Mouse (Mus musculus): ENCODE measurements around the gene Glrp1. TPM values are rescaled to one million over a fixed set of nuclear protein-coding genes. Genes with fewer than 3 reads are reported as not detected.

Gene Glrp1
- total and polyA plus RNA-seq, 2 experiments from 2014 or later: 0.10 TPM

DNA sequence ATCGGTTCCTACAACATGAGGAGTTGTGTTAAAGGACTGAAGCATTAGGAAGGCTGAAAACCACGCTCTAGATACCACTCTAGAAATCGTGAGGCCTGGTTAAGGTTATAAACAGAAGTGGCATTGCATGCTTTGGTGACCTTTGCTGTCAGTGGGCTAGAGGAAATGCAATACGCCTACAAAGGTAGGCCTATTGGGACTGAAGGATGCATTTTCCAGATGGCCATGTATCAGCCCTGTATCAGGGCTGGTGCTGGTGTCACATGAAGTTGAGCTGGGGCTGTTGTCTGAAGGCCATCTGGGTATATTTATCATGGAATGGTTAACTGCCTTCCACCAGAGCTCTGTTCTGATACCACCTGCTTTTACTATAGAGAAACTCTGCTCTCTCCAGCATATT is 23.5 kb downstream of the Glrp1 start:
- Histone ChIP-seq H3K9ac (no peak overlapping the region), H3K4me2 (ENCODE audit: low read depth) (no peak overlapping the region), H3K9me3 (ENCODE audit: low read length) (no peaks in the 10 kb centered on the region), H3K4me1 (ENCODE audit: insufficient read depth) (no peaks in the 10 kb centered on the region), H3K27ac (ENCODE audit: low read depth, low read length) (no peak overlapping the region), H3K27me3 (ENCODE audit: insufficient read depth, low read length) (no peaks in the 10 kb centered on the region), H3K4me3 (ENCODE audit: low read depth, low read length) (no peak overlapping the region), H3K36me3 (ENCODE audit: insufficient read depth) (no peaks in the 10 kb centered on the region)
- DNase-seq (no peak), ATAC-seq (no peak)
- TF ChIP-seq CTCF (IDR thresholded peaks at IDR 0.05; ENCODE audit: low read depth): no peak
- 85% methylated on average over 4 of the region's 4 CpGs for WGBS

DNA sequence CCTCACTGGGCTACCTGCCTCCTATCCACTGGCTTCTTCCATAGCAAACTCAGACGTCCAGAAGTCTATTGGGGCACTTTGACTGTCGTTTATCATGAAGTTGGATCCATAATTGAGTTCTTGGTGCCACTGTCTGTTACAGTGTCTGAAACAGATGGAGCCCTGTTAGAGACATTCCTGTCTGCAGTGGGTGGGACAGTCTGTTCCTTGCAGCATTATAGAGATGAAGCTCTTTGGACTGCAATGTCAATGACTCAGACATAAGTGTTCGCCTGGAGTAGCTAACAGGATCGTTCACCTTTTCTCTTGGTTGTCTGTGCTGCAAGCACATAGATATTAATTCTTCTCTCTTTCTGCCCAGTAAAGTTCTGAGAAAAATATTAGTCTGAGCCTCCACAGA is 25.8 kb downstream of the Glrp1 start:
- H3K9ac ChIP-seq: no peak overlapping the region
- H3K4me1 ChIP-seq (ENCODE audit: insufficient read depth): no peaks in the 10 kb centered on the region
- H3K4me3 ChIP-seq (ENCODE audit: low read depth, low read length): no peak overlapping the region
- TF ChIP-seq CTCF (IDR thresholded peaks at IDR 0.05; ENCODE audit: low read depth): no peak
- WGBS: 80% methylated on average over 4 of the region's 4 CpGs
- no peak overlapping the region for H3K27ac ChIP-seq (ENCODE audit: low read depth, low read length)
- DNase-seq: no peak
- no peaks in the 10 kb centered on the region for H3K9me3 ChIP-seq (ENCODE audit: low read length)
- ATAC-seq: no peak
- no peaks in the 10 kb centered on the region for H3K36me3 ChIP-seq (ENCODE audit: insufficient read depth)
- no peaks in the 10 kb centered on the region for H3K27me3 ChIP-seq (ENCODE audit: insufficient read depth, low read length)
- no peak overlapping the region for H3K4me2 ChIP-seq (ENCODE audit: low read depth)

DNA sequence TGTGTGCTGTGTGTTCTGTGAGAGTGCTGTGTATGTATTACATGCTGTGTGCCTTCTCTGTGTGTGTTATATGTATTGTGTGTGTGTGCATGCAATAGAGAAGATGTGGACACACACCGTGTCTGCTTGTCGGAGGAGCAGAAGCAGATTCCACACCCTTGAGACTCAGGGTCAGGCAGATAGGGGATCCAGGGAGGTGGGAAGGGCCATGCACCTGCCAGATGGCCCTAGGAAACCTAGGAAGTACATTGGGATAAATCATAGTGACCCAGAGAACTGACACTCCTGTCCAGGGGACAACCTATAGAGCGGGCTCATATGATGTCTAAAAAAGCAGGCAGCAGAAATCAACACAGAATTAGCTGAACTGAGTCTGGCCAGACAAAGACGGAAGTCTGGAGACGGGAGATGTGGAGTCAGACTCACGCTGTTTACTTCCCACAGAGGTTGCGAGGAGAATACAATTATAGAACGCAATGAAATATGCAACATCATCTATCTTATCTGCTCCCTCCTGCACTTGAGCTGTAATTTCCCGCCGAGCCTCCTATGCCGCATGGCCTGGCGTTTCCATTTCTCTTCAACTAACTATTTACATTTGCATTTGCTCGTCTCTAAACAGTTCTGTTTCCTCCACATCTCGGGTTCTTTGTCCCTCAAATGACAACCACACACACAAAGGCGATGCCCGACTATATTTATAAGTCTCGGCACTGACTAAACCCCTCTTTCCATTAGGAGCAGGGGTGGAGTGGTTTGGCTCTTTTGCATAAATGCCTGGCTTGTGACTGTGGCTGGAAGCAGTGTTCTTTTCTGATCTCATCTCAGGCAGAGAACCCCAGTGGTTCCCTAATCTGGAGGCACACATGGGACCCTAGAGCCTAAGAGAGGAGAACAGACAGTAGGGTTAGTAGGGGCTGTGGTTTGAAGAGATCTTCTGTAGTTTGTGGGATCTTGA is 27.4 kb downstream of the Glrp1 start:
- no peak overlapping the region for H3K27ac ChIP-seq (ENCODE audit: low read depth, low read length)
- H3K9me3 ChIP-seq (ENCODE audit: low read length): no peaks in the 10 kb centered on the region
- WGBS: 54% methylated on average over 17 of the region's 17 CpGs
- H3K4me3 ChIP-seq (ENCODE audit: low read depth, low read length): no peak overlapping the region
- H3K4me1 ChIP-seq (ENCODE audit: insufficient read depth): 0 out of 2 replicates have a peak, but pooled peaks cover 4% of the 10 kb centered on the region
- DNase-seq (no peak), ATAC-seq (peak; percentile 25; the same call in 1 of the 2 replicates)
- H3K36me3 ChIP-seq (ENCODE audit: insufficient read depth): no peaks in the 10 kb centered on the region
- no peak for TF ChIP-seq CTCF (IDR thresholded peaks at IDR 0.05; ENCODE audit: low read depth)
- H3K4me2 ChIP-seq (ENCODE audit: low read depth): no peak overlapping the region
- H3K27me3 ChIP-seq (ENCODE audit: insufficient read depth, low read length): no peaks in the 10 kb centered on the region
- no peak overlapping the region for H3K9ac ChIP-seq

DNA sequence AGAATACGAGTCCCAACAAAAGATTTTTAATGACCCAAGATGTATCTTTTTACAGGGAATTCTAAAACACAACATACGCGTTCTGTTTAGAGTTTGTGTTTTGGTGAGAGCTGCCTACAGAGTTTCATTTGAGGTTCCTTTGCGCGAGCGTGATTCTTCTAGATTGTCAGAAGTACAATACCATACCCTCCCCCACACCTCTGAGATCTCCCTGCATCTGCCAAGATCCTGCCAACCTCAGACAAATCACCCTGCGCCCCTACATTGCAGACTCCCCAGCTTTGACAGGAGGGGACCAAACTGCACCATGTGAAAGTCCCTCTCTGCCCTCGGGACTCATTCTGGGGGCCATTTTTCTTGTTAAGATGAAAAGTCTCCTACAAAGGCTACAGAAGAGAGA is 29.3 kb downstream of the Glrp1 start:
- Histone ChIP-seq H3K4me2 (ENCODE audit: low read depth) (no peak overlapping the region), H3K27ac (ENCODE audit: low read depth, low read length) (no peak overlapping the region), H3K9ac (no peak overlapping the region), H3K4me3 (ENCODE audit: low read depth, low read length) (no peak overlapping the region), H3K4me1 (ENCODE audit: insufficient read depth) (0 out of 2 replicates have a peak, but pooled peaks cover 4% of the 10 kb centered on the region), H3K27me3 (ENCODE audit: insufficient read depth, low read length) (no peaks in the 10 kb centered on the region), H3K9me3 (ENCODE audit: low read length) (no peaks in the 10 kb centered on the region), H3K36me3 (ENCODE audit: insufficient read depth) (no peaks in the 10 kb centered on the region)
- DNase-seq (no peak), ATAC-seq (no peak)
- 46% methylated on average over 8 of the region's 8 CpGs for WGBS
- TF ChIP-seq CTCF (IDR thresholded peaks at IDR 0.05; ENCODE audit: low read depth): no peak

DNA sequence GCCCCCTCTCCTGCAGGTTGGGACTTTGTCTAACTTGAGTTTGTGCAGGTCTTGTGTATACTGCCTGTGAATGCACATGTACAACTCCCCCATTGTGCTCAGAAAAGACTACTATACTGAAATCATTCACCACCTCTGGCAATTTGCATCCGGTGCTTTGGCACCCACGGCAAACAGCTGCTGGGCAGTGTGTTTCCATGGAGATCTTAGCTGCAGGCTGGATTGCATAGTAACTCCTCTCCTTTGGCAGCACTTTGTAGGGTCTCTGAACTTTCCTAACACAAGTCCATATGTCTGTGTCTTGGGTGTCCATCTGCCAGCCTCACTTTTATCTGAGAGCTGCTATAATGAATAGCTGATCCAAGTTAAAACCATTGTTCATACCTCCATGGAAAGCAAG is 31.7 kb downstream of the Glrp1 start:
- DNase-seq: peak; percentile 63
- H3K27ac ChIP-seq (ENCODE audit: low read depth, low read length): no peak overlapping the region
- ATAC-seq: peak; percentile 70
- 0 out of 2 replicates have a peak, but pooled peaks cover 4% of the 10 kb centered on the region for H3K4me1 ChIP-seq (ENCODE audit: insufficient read depth)
- no peak overlapping the region for H3K4me3 ChIP-seq (ENCODE audit: low read depth, low read length)
- H3K9me3 ChIP-seq (ENCODE audit: low read length): no peaks in the 10 kb centered on the region
- no peak overlapping the region for H3K4me2 ChIP-seq (ENCODE audit: low read depth)
- no peak overlapping the region for H3K9ac ChIP-seq
- no peaks in the 10 kb centered on the region for H3K36me3 ChIP-seq (ENCODE audit: insufficient read depth)
- TF ChIP-seq CTCF (IDR thresholded peaks at IDR 0.05; ENCODE audit: low read depth): no peak
- no peaks in the 10 kb centered on the region for H3K27me3 ChIP-seq (ENCODE audit: insufficient read depth, low read length)
- 4% methylated on average over 2 of the region's 2 CpGs for WGBS

DNA sequence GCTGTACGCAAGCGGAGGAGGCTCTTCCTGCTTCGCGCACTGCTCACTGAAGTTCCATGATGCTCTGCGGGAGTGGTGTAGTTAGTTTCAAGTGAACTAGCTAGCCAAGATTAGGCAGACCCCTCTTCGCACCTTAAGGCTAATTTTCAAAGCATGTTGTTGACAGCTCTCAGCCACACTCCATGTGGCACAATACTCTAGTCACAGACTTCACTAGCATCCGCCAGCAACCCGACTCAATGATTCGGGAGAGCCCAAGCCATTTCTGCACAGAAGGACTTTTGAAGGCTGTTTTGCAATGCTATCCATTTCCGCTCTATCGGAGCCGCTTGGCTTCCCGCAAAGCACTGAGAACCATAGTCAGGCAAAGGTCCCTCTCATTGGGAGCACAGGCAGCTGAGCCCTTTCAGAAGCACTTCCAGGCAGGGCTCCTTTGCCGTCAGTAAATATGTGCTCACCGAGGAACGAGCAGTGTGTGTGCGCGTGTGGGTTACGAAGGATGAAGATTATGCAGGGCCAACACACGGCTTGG is 33.2 kb downstream of the Glrp1 start:
- TF ChIP-seq CTCF (IDR thresholded peaks at IDR 0.05; ENCODE audit: low read depth): no peak

DNA sequence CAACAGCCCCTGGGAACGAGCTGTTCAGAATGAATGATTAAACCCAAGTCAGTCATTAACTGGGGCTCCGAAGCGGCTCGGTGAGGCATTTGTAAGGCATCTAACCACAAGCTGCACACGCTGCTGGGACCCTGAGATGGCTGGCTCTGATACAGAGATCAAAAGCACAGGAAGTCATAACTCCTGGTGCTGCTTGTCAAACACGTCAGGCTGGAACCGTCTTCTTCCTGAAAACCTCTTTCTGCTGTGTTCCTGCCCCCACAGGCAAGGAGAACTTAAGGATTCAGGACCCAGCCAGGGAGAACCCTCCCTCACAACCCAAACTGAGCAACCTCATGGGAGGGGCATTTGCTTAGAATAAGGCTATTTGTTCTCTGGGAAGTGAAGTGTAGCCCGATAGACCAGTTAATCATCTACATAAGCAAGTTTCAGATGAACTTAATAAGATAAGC is 34.3 kb downstream of the Glrp1 start:
- no peak overlapping the region for H3K9ac ChIP-seq
- H3K4me1 ChIP-seq (ENCODE audit: insufficient read depth): 0 out of 2 replicates have a peak, but pooled peaks cover 4% of the 10 kb centered on the region
- H3K27ac ChIP-seq (ENCODE audit: low read depth, low read length): no peak overlapping the region
- 61% methylated on average over 8 of the region's 8 CpGs for WGBS
- H3K4me2 ChIP-seq (ENCODE audit: low read depth): no peak overlapping the region
- DNase-seq (no peak), ATAC-seq (no peak)
- no peak for TF ChIP-seq CTCF (IDR thresholded peaks at IDR 0.05; ENCODE audit: low read depth)
- no peaks in the 10 kb centered on the region for H3K36me3 ChIP-seq (ENCODE audit: insufficient read depth)
- H3K9me3 ChIP-seq (ENCODE audit: low read length): no peaks in the 10 kb centered on the region
- no peak overlapping the region for H3K4me3 ChIP-seq (ENCODE audit: low read depth, low read length)
- H3K27me3 ChIP-seq (ENCODE audit: insufficient read depth, low read length): no peaks in the 10 kb centered on the region

More for the DNA sequence above, 33.2 kb downstream of the Glrp1 start:
- Histone ChIP-seq H3K4me1 (ENCODE audit: insufficient read depth) (0 out of 2 replicates have a peak, but pooled peaks cover 4% of the 10 kb centered on the region), H3K36me3 (ENCODE audit: insufficient read depth) (no peaks in the 10 kb centered on the region), H3K27me3 (ENCODE audit: insufficient read depth, low read length) (no peaks in the 10 kb centered on the region), H3K9me3 (ENCODE audit: low read length) (no peaks in the 10 kb centered on the region), H3K9ac (no peak overlapping the region), H3K4me2 (ENCODE audit: low read depth) (no peak overlapping the region), H3K27ac (ENCODE audit: low read depth, low read length) (no peak overlapping the region), H3K4me3 (ENCODE audit: low read depth, low read length) (no peak overlapping the region)
- DNase-seq (peak; percentile 54), ATAC-seq (peak; percentile 73; the same call in 1 of the 2 replicates)
- WGBS: 72% methylated on average over 20 of the region's 20 CpGs

Measured in forebrain, postnatal 0 days (tissue).